Comparison of ENCODE assay signal across 22 mouse cellular contexts in the genomic region with DNA sequence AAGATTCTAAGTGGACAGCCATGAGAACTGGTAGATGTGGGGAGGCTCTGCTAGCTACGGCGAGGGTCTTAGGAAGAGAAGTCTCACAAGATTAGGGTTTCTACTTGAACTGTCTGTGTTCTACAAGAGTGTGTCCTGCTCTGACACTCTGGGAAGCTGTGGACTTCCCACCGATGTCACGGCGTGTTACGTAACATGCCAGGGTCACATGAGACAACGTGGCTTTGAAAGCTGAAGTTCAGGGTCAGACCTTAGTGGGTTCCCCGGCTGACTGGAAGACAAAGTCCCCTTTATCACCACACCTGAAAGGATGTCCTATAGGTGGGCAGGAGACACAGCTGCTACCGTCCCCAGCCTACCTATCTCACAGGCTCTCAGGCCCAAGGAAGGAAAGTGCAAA. TPM values are rescaled to one million over a fixed set of nuclear protein-coding genes. Genes with fewer than 3 reads are reported as not detected.
"Had no signal": no experiment of that assay in that cellular context is flagged by ENCODE, and none has a peak within 500 bp of the region (broad histone marks: within the 10 kb centered on the region; RNA-seq: fewer than 3 reads in every experiment).

No protein-coding gene starts in this region.

- H3K9ac ChIP-seq: limb, embryonic 13.5 days; liver, embryonic 14.5 days; liver, postnatal 0 days; lung, embryonic 14.5 days; midbrain, embryonic 13.5 days; neural tube, embryonic 13.5 days; stomach, embryonic 15.5 days had no signal

- H3K4me1 ChIP-seq: limb, embryonic 13.5 days; megakaryocyte, embryonic 14.5 days; midbrain, embryonic 13.5 days; neural tube, embryonic 13.5 days; stomach, embryonic 15.5 days had no signal

- H3K27me3 ChIP-seq: limb, embryonic 13.5 days; megakaryocyte, embryonic 14.5 days; stomach, embryonic 15.5 days had no signal

- ATAC-seq: liver, postnatal 0 days; lung, postnatal 0 days; midbrain, embryonic 13.5 days had no signal

- H3K27ac ChIP-seq: limb, embryonic 10.5 days; limb, embryonic 13.5 days; liver, embryonic 14.5 days; midbrain, embryonic 10.5 days; midbrain, embryonic 13.5 days; neural tube, embryonic 13.5 days; stomach, embryonic 15.5 days had no signal

- DNase-seq: kidney, adult 9 months; kidney, postnatal 14 days; kidney, postnatal 4 days; liver; liver, postnatal 0 days; lung, embryonic 14.5 days; lung, postnatal 36 days; retina, postnatal 1 day; right cerebral cortex, postnatal 25 days; spleen, adult 18-20 months; thymus, postnatal 25 days had no signal

- H3K9me3 ChIP-seq: limb, embryonic 10.5 days; limb, embryonic 13.5 days; midbrain, embryonic 10.5 days; midbrain, embryonic 13.5 days; neural tube, embryonic 13.5 days; stomach, embryonic 15.5 days had no signal

- H3K4me3 ChIP-seq: limb, embryonic 10.5 days; limb, embryonic 13.5 days; megakaryocyte, embryonic 14.5 days; midbrain, embryonic 10.5 days; midbrain, embryonic 13.5 days; neural tube, embryonic 13.5 days; stomach, embryonic 15.5 days had no signal

- H3K4me2 ChIP-seq: limb, embryonic 13.5 days; lung, embryonic 14.5 days; midbrain, embryonic 13.5 days; neural tube, embryonic 13.5 days; stomach, embryonic 15.5 days had no signal

- H3K36me3 ChIP-seq: limb, embryonic 10.5 days; limb, embryonic 13.5 days; midbrain, embryonic 10.5 days; midbrain, embryonic 13.5 days; neural tube, embryonic 13.5 days; stomach, embryonic 15.5 days had no signal

RNA-seq across cellular contexts. Expression of a gene that starts 48.5 kb away (rescaled TPM):
- total RNA-seq: layer of hippocampus, adult 18-20 months; neutrophil, adult 5-6 weeks had no signal
- polyA plus RNA-seq: liver, embryonic 14.5 days; liver, postnatal 0 days; lung, postnatal 0 days had no signal
